Mouse (Mus musculus) ES-Bruce4 (cell line): Measurements from ENCODE around the gene Scrg1.

Experiments used
- CTCF ChIP-seq: IDR thresholded peaks from one replicate; pipeline ENCODE4 v1.8.1; 2011; ENCODE audit warnings: low read depth, low read length
- EP300 ChIP-seq: IDR thresholded peaks from 2 replicates; pipeline ENCODE4 v1.6.1; 2011; ENCODE audit warnings: low read depth, low read length; ENCODE audit not compliant: insufficient read depth
- POLR2A ChIP-seq: IDR thresholded peaks from one replicate; pipeline ENCODE4 v1.8.1; 2011; ENCODE audit warnings: low read length; ENCODE audit not compliant: insufficient read depth

DNA sequence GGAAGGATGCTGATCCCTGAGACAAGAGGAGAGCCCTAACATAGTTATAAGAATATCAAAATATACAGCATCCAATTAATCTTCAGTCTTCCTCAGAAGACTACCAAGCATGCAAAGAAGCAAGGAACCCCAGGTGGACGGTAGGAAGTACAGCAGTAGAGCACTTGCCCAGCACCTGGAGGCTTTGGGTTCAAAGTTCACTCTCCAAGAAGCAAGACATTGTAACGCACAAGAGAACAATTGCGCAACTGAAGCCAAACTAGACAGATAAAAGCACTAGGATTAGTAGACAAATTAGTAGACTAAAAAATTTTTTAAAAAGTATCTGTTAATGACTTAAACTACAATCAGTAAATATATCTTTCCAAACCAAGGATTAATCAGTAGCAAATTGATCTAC lies 8.0 kb downstream of the Scrg1 start:
- no peak for TF ChIP-seq CTCF
- TF ChIP-seq POLR2A = no peak
- TF ChIP-seq EP300 = no peak
